Mouse (Mus musculus): ENCODE measurements around the gene Serf2.

GRCm38 (mm10) chr2:121418476-121418875 is 30.5 kb upstream of the Serf2 start:
- TF ChIP-seq POLR2A (IDR thresholded peaks at IDR 0.05; ENCODE audit: extremely low read depth, insufficient read depth, low read length), result no peak
- no peak for TF ChIP-seq CTCF (IDR thresholded peaks at IDR 0.05; ENCODE audit: extremely low read depth, insufficient read depth, low read length)

All from cortical plate, adult 2 months (tissue).